Mouse (Mus musculus): ENCODE results near the gene Usp28. TPM values are rescaled to one million over a fixed set of nuclear protein-coding genes. Genes with fewer than 3 reads are reported as not detected.

Usp28 gene
- polyA plus RNA-seq, 1 experiment, result 7.7 TPM

DNA sequence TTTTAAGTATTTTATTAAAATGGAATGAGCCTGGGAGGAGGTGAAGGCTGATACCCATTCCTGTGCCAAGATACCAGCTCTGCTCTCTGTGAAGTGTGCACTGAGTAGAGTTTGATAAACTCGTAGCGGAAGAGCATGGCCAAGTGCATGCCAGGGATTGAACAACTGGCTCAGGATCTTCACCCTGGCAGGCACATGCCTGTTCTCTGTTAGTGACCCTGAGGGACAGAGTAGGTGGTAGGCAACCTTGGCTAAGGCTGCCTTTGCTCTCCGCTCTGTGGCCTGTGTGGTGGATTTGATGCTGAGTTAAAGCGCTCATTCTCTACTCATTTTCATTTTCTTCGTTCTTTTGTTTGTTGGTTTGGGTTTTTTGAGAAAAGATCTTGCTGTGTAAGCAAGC lies 36.1 kb downstream of the Usp28 start:
- no peak overlapping the region for H3K27ac ChIP-seq (ENCODE audit: insufficient read depth, low read depth, low read length)
- no peak overlapping the region for H3K4me3 ChIP-seq (ENCODE audit: low read depth, low read length)
- peaks cover 12% of the 10 kb centered on the region; the same call in 1 of the 2 replicates for H3K36me3 ChIP-seq (ENCODE audit: control insufficient read depth, insufficient read depth, low read length)
- 94% methylated on average over 5 of the region's 5 CpGs for WGBS
- no peaks in the 10 kb centered on the region for H3K4me1 ChIP-seq (ENCODE audit: control insufficient read depth, insufficient read depth, insufficient read length, low read length)
- TF ChIP-seq POLR2A (IDR thresholded peaks at IDR 0.05; ENCODE audit: low read depth, low read length), result no peak
- no peak for TF ChIP-seq CTCF (IDR thresholded peaks at IDR 0.05; ENCODE audit: extremely low read depth, insufficient read length, insufficient replicate concordance, low read depth, low read length)
- H3K27me3 ChIP-seq (ENCODE audit: control insufficient read depth, insufficient read depth, low read length), result no peaks in the 10 kb centered on the region

DNA sequence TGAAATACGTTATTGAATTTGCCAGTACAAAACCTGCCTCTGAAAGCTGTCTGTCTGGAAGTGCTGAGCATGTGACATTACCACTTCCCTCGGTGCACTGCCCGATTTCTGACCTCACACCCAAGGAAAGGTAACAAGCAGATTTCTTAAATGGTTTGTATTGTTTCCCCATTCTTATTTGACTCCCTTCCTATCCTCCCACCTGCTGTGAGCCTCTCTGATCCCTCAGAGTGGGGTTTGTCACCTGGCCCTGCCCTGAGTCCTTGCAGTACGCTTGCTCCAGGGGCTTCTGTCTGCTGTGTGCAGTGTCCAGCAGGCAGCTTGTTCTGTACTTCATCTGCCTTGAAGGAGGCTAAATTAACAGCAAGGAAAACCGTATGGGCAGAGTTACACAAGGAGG lies 38.8 kb downstream of the Usp28 start:
- no peak for TF ChIP-seq CTCF (IDR thresholded peaks at IDR 0.05; ENCODE audit: extremely low read depth, insufficient read length, insufficient replicate concordance, low read depth, low read length)
- TF ChIP-seq POLR2A (IDR thresholded peaks at IDR 0.05; ENCODE audit: low read depth, low read length), result no peak
- Histone ChIP-seq H3K4me3 (ENCODE audit: low read depth, low read length) (no peak overlapping the region), H3K27ac (ENCODE audit: insufficient read depth, low read depth, low read length) (no peak overlapping the region), H3K4me1 (ENCODE audit: control insufficient read depth, insufficient read depth, insufficient read length, low read length) (no peaks in the 10 kb centered on the region), H3K36me3 (ENCODE audit: control insufficient read depth, insufficient read depth, low read length) (peaks cover 24% of the 10 kb centered on the region), H3K27me3 (ENCODE audit: control insufficient read depth, insufficient read depth, low read length) (no peaks in the 10 kb centered on the region)
- 88% methylated on average over 5 of the region's 5 CpGs for WGBS

DNA sequence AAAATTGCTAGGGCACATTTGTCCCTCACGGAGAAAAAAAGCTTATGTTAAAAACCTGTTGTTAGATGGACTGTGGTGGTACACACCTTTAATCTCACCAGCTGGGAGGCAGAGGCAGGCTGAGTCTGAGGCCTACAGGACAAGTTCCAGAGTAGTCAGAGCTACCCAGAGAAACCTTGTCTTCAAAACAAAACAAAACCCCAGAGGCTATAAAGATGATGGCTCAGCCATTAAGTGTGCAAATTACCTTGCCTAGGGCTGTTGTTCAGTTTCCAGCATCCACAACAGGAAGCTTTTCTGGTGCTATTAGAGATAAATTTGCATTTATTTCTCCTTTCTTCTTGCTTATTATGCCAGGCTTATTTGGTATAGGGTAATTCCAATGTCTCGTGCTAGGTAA lies 39.4 kb downstream of the Usp28 start:
- Histone ChIP-seq H3K4me1 (ENCODE audit: control insufficient read depth, insufficient read depth, insufficient read length, low read length) (no peaks in the 10 kb centered on the region), H3K36me3 (ENCODE audit: control insufficient read depth, insufficient read depth, low read length) (peaks cover 22% of the 10 kb centered on the region), H3K27me3 (ENCODE audit: control insufficient read depth, insufficient read depth, low read length) (no peaks in the 10 kb centered on the region), H3K4me3 (ENCODE audit: low read depth, low read length) (no peak overlapping the region), H3K27ac (ENCODE audit: insufficient read depth, low read depth, low read length) (no peak overlapping the region)
- no peak for TF ChIP-seq POLR2A (IDR thresholded peaks at IDR 0.05; ENCODE audit: low read depth, low read length)
- TF ChIP-seq CTCF (IDR thresholded peaks at IDR 0.05; ENCODE audit: extremely low read depth, insufficient read length, insufficient replicate concordance, low read depth, low read length), result no peak
- 94% methylated on average over 2 of the region's 2 CpGs for WGBS

DNA sequence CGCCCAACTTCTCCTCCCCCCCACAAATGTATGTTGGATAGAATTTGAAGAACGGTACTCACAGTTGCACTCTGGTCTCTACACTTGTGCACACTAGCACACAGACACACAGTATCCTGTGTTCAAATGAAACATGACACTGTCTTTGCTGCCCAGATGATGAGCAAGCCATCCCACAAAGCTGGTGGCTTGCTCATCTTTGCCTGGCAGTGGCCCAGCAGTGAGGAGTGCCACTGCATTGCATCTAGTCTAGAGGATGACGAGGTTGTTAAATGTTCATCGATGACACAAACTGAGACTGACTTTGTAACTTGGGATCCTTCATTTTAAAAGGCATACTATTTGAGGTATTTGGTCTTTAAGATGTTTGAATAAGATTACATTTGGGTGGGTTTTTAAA lies 49.6 kb downstream of the Usp28 start:
- WGBS, result 96% methylated on average over 4 of the region's 4 CpGs
- Histone ChIP-seq H3K27ac (ENCODE audit: insufficient read depth, low read depth, low read length) (no peak overlapping the region), H3K4me3 (ENCODE audit: low read depth, low read length) (no peak overlapping the region), H3K36me3 (ENCODE audit: control insufficient read depth, insufficient read depth, low read length) (peaks cover 25% of the 10 kb centered on the region), H3K27me3 (ENCODE audit: control insufficient read depth, insufficient read depth, low read length) (no peaks in the 10 kb centered on the region), H3K4me1 (ENCODE audit: control insufficient read depth, insufficient read depth, insufficient read length, low read length) (no peaks in the 10 kb centered on the region)
- no peak for TF ChIP-seq POLR2A (IDR thresholded peaks at IDR 0.05; ENCODE audit: low read depth, low read length)

DNA sequence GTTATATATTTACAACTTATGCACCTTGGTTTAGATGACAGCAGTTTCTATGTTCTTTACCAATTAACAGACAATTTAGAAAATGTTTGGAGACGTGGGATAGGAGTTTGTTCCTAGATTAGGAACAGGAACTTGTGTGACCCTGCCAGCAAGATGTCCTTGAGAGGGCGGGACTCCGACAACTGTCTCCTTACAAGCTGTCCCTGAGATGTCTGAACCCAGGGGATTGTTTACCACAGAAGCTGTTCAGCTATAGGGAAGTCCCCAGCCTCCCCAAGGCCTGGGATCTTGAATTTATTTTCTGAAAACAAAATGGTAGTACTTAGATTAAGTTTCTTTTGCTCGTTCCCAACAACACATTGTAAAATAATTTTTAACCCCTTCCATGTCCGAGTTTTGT lies 65.7 kb downstream of the Usp28 start:
- Histone ChIP-seq H3K27me3 (ENCODE audit: control insufficient read depth, insufficient read depth, low read length) (no peaks in the 10 kb centered on the region), H3K27ac (ENCODE audit: insufficient read depth, low read depth, low read length) (no peak overlapping the region), H3K36me3 (ENCODE audit: control insufficient read depth, insufficient read depth, low read length) (no peaks in the 10 kb centered on the region), H3K4me1 (ENCODE audit: control insufficient read depth, insufficient read depth, insufficient read length, low read length) (no peaks in the 10 kb centered on the region), H3K4me3 (ENCODE audit: low read depth, low read length) (no peak overlapping the region)
- no peak for TF ChIP-seq POLR2A (IDR thresholded peaks at IDR 0.05; ENCODE audit: low read depth, low read length)
- TF ChIP-seq CTCF (IDR thresholded peaks at IDR 0.05; ENCODE audit: extremely low read depth, insufficient read length, insufficient replicate concordance, low read depth, low read length), result no peak
- WGBS, result 51% methylated on average over 5 of the region's 5 CpGs

DNA sequence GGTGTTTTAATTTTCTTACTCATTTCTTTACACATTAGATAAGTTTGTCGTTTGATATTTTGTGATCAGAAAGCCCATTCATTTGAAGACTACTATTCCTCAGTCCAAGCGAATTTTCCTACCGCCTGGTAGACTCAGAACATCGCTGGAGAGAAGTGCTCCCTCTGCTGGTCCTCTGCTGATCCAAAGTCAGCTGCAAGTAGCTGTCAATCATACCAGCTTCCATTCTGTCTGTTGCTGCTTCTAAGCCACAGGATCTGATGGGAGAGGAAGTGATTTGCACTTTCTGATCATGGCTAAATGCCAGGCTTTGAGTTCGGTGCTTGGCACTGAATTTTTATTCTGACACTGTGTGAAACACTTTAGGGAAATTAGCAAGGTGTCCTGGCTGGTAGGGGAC lies 66.2 kb downstream of the Usp28 start:
- Histone ChIP-seq H3K36me3 (ENCODE audit: control insufficient read depth, insufficient read depth, low read length) (no peaks in the 10 kb centered on the region), H3K27ac (ENCODE audit: insufficient read depth, low read depth, low read length) (no peak overlapping the region), H3K27me3 (ENCODE audit: control insufficient read depth, insufficient read depth, low read length) (no peaks in the 10 kb centered on the region), H3K4me3 (ENCODE audit: low read depth, low read length) (no peak overlapping the region), H3K4me1 (ENCODE audit: control insufficient read depth, insufficient read depth, insufficient read length, low read length) (no peaks in the 10 kb centered on the region)
- TF ChIP-seq CTCF (IDR thresholded peaks at IDR 0.05; ENCODE audit: extremely low read depth, insufficient read length, insufficient replicate concordance, low read depth, low read length) (peak; percentile 83; the same call in 1 of the 2 replicates), POLR2A (IDR thresholded peaks at IDR 0.05; ENCODE audit: low read depth, low read length) (no peak)
- 4% methylated on average over 5 of the region's 5 CpGs for WGBS

DNA sequence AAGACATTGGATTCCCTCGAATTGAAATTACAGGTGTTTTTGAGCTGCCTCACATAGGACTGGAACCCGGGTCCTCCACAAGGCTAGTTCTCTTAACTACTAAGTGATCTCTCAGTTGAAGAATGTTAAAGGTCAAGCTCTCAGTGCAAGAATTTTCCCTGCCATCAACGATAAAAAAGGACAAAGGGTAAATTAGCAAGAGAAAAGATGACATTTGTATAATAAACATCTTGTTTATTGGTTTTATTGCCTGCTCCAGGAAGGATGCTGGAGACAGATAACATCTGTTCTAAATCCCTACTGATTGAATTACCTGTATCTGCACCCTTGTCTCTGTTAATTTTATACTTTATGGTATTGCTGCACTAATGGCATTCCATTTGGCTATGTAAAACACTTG lies 68.9 kb downstream of the Usp28 start:
- Histone ChIP-seq H3K4me3 (ENCODE audit: low read depth, low read length) (no peak overlapping the region), H3K27me3 (ENCODE audit: control insufficient read depth, insufficient read depth, low read length) (no peaks in the 10 kb centered on the region), H3K36me3 (ENCODE audit: control insufficient read depth, insufficient read depth, low read length) (peaks cover 3% of the 10 kb centered on the region), H3K4me1 (ENCODE audit: control insufficient read depth, insufficient read depth, insufficient read length, low read length) (no peaks in the 10 kb centered on the region), H3K27ac (ENCODE audit: insufficient read depth, low read depth, low read length) (no peak overlapping the region)
- 68% methylated on average over 3 of the region's 3 CpGs for WGBS
- TF ChIP-seq POLR2A (IDR thresholded peaks at IDR 0.05; ENCODE audit: low read depth, low read length), result no peak
- TF ChIP-seq CTCF (IDR thresholded peaks at IDR 0.05; ENCODE audit: extremely low read depth, insufficient read length, insufficient replicate concordance, low read depth, low read length), result no peak
